Mouse (Mus musculus): ENCODE data around the gene Phf3. TPM values are rescaled to one million over a fixed set of nuclear protein-coding genes. Genes with fewer than 3 reads are reported as not detected.

Phf3 gene
- total and polyA plus RNA-seq, 2 experiments from 2014 or later = 34.9 to 57.7 TPM

DNA sequence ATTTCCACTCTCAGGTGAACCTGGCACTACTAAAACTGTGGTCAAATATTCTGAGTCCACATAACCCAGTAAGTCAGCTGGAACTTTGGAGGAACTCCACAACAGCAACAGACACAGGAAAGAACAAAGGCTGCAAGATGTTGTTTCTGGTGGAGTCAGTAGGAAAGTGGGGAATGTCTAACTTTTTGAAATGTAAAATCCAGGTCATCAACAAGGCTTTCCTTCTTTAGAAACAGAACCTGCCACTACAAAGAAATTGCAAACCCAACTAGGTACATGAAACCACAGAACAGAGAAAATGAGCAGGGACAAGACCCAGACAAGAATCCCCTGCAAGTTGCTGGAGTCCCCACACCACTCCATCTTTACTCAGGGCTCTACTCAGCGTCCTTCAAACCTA lies 26.0 kb downstream of the Phf3 start:
- 77% methylated on average over 1 of the region's 1 CpGs for WGBS
- Histone ChIP-seq H3K4me2 (ENCODE audit: low read depth, low read length, poor library complexity, severe bottlenecking) (no peak overlapping the region), H3K9me3 (ENCODE audit: low read length) (no peaks in the 10 kb centered on the region), H3K9ac (replicated peaks; ENCODE audit: low read length, poor library complexity, severe bottlenecking) (no peak overlapping the region), H3K27me3 (ENCODE audit: insufficient read depth, low read length) (no peaks in the 10 kb centered on the region), H3K4me3 (ENCODE audit: low read depth, low read length) (no peak overlapping the region), H3K36me3 (ENCODE audit: insufficient read depth, low read length) (no peaks in the 10 kb centered on the region), H3K27ac (ENCODE audit: low read depth, low read length) (no peak overlapping the region), H3K4me1 (ENCODE audit: insufficient read depth, low read length) (no peaks in the 10 kb centered on the region)
- ATAC-seq (ENCODE audit: low FRiP score) = no peak
- TF ChIP-seq CTCF (IDR thresholded peaks at IDR 0.05) = no peak
- DNase-seq (ENCODE audit: low spot score) = no peak

- Histone ChIP-seq H3K4me1 (ENCODE audit: insufficient read depth, low read length) (no peaks in the 10 kb centered on the region), H3K4me2 (ENCODE audit: low read depth, low read length, poor library complexity, severe bottlenecking) (no peak overlapping the region), H3K4me3 (ENCODE audit: low read depth, low read length) (no peak overlapping the region), H3K9me3 (ENCODE audit: low read length) (no peaks in the 10 kb centered on the region), H3K27ac (ENCODE audit: low read depth, low read length) (no peak overlapping the region), H3K27me3 (ENCODE audit: insufficient read depth, low read length) (no peaks in the 10 kb centered on the region), H3K9ac (replicated peaks; ENCODE audit: low read length, poor library complexity, severe bottlenecking) (no peak overlapping the region), H3K36me3 (ENCODE audit: insufficient read depth, low read length) (0 out of 2 replicates have a peak, but pooled peaks cover 2% of the 10 kb centered on the region)
- no peak for ATAC-seq (ENCODE audit: low FRiP score)
- DNase-seq (ENCODE audit: low spot score) = no peak
- no peak for TF ChIP-seq CTCF (IDR thresholded peaks at IDR 0.05)
- 61% methylated on average over 3 of the region's 3 CpGs for WGBS
These were observed 34.1 kb downstream of the Phf3 start for GRCm38 (mm10) chr1:30839662-30840061.

- 90% methylated on average over 6 of the region's 6 CpGs for WGBS
- Histone ChIP-seq H3K27ac (ENCODE audit: low read depth, low read length) (no peak overlapping the region), H3K4me3 (ENCODE audit: low read depth, low read length) (no peak overlapping the region)
These were observed 38.2 kb downstream of the Phf3 start for GRCm38 (mm10) chr1:30835512-30835911.

DNA sequence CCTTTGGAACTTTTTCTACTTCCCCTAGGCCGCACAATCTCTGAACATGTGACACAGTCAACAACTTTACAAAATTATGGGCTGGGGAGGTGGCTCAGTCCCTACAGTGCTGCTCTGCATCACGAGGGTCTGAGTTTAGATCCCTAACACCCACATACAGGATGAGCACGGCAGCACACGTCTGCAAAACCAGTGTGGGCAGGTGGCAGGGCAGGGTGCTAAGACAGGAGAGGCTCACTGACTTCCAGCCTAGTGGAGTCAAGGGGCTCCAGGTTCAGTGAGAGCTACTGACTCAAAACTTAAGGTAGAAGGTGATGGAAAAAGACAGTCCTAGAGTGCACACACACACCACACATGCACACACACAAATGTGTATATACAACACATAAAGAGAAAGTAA lies 40.9 kb downstream of the Phf3 start:
- Histone ChIP-seq H3K4me1 (ENCODE audit: insufficient read depth, low read length) (no peaks in the 10 kb centered on the region), H3K9me3 (ENCODE audit: low read length) (no peaks in the 10 kb centered on the region), H3K27ac (ENCODE audit: low read depth, low read length) (no peak overlapping the region), H3K9ac (replicated peaks; ENCODE audit: low read length, poor library complexity, severe bottlenecking) (no peak overlapping the region), H3K27me3 (ENCODE audit: insufficient read depth, low read length) (no peaks in the 10 kb centered on the region), H3K4me2 (ENCODE audit: low read depth, low read length, poor library complexity, severe bottlenecking) (no peak overlapping the region), H3K36me3 (ENCODE audit: insufficient read depth, low read length) (0 out of 2 replicates have a peak, but pooled peaks cover 7% of the 10 kb centered on the region), H3K4me3 (ENCODE audit: low read depth, low read length) (no peak overlapping the region)
- no peak for DNase-seq (ENCODE audit: low spot score)
- no peak for TF ChIP-seq CTCF (IDR thresholded peaks at IDR 0.05)
- ATAC-seq (ENCODE audit: low FRiP score) = no peak
- 86% methylated on average over 4 of the region's 4 CpGs for WGBS

More at GRCm38 (mm10) chr1:30835512-30835911, 38.2 kb downstream of the Phf3 start:
- no peak for TF ChIP-seq CTCF (IDR thresholded peaks at IDR 0.05)
- no peaks in the 10 kb centered on the region for H3K9me3 ChIP-seq (ENCODE audit: low read length)
- H3K36me3 ChIP-seq (ENCODE audit: insufficient read depth, low read length) = 0 out of 2 replicates have a peak, but pooled peaks cover 2% of the 10 kb centered on the region
- no peak overlapping the region for H3K4me2 ChIP-seq (ENCODE audit: low read depth, low read length, poor library complexity, severe bottlenecking)
- H3K4me1 ChIP-seq (ENCODE audit: insufficient read depth, low read length) = no peaks in the 10 kb centered on the region
- ATAC-seq (ENCODE audit: low FRiP score) (no peak), DNase-seq (ENCODE audit: low spot score) (no peak)
- no peak overlapping the region for H3K9ac ChIP-seq (replicated peaks; ENCODE audit: low read length, poor library complexity, severe bottlenecking)
- no peaks in the 10 kb centered on the region for H3K27me3 ChIP-seq (ENCODE audit: insufficient read depth, low read length)

- Histone ChIP-seq H3K4me3 (ENCODE audit: low read depth, low read length) (no peak overlapping the region), H3K27ac (ENCODE audit: low read depth, low read length) (no peak overlapping the region), H3K4me1 (ENCODE audit: insufficient read depth, low read length) (no peaks in the 10 kb centered on the region), H3K9ac (replicated peaks; ENCODE audit: low read length, poor library complexity, severe bottlenecking) (no peak overlapping the region), H3K9me3 (ENCODE audit: low read length) (no peaks in the 10 kb centered on the region), H3K27me3 (ENCODE audit: insufficient read depth, low read length) (no peaks in the 10 kb centered on the region), H3K4me2 (ENCODE audit: low read depth, low read length, poor library complexity, severe bottlenecking) (no peak overlapping the region), H3K36me3 (ENCODE audit: insufficient read depth, low read length) (peaks cover 11% of the 10 kb centered on the region)
- ATAC-seq (ENCODE audit: low FRiP score) (no peak), DNase-seq (ENCODE audit: low spot score) (no peak)
- no peak for TF ChIP-seq CTCF (IDR thresholded peaks at IDR 0.05)
- WGBS = 87% methylated on average over 6 of the region's 6 CpGs
These were observed 54.3 kb downstream of the Phf3 start for GRCm38 (mm10) chr1:30819414-30819813.

- H3K27me3 ChIP-seq (ENCODE audit: insufficient read depth, low read length) = no peaks in the 10 kb centered on the region
- H3K4me1 ChIP-seq (ENCODE audit: insufficient read depth, low read length) = no peaks in the 10 kb centered on the region
- no peaks in the 10 kb centered on the region for H3K9me3 ChIP-seq (ENCODE audit: low read length)
- WGBS = 93% methylated on average over 1 of the region's 1 CpGs
- no peak for TF ChIP-seq CTCF (IDR thresholded peaks at IDR 0.05)
- DNase-seq (ENCODE audit: low spot score) (no peak), ATAC-seq (ENCODE audit: low FRiP score) (no peak)
- no peak overlapping the region for H3K27ac ChIP-seq (ENCODE audit: low read depth, low read length)
- H3K4me2 ChIP-seq (ENCODE audit: low read depth, low read length, poor library complexity, severe bottlenecking) = no peak overlapping the region
- H3K4me3 ChIP-seq (ENCODE audit: low read depth, low read length) = no peak overlapping the region
- peaks cover 27% of the 10 kb centered on the region for H3K36me3 ChIP-seq (ENCODE audit: insufficient read depth, low read length)
- no peak overlapping the region for H3K9ac ChIP-seq (replicated peaks; ENCODE audit: low read length, poor library complexity, severe bottlenecking)
These were observed 58.1 kb downstream of the Phf3 start for GRCm38 (mm10) chr1:30815609-30816008.

Data from midbrain, postnatal 0 days (tissue).